Mouse (Mus musculus): Measurements from ENCODE around the gene Aldh18a1.

GRCm38 (mm10) chr19:40511679-40512309 lies 76.5 kb downstream of the Aldh18a1 start:
- TF ChIP-seq CTCF (IDR thresholded peaks at IDR 0.05; ENCODE audit: control insufficient read depth, insufficient read depth, insufficient read length) (no peak), MAX (IDR thresholded peaks at IDR 0.05) (no peak), USF1 (IDR thresholded peaks at IDR 0.05; ENCODE audit: low read depth) (no peak)
